Comparison of ENCODE assay signal across 8 mouse cellular contexts in the genomic region with DNA sequence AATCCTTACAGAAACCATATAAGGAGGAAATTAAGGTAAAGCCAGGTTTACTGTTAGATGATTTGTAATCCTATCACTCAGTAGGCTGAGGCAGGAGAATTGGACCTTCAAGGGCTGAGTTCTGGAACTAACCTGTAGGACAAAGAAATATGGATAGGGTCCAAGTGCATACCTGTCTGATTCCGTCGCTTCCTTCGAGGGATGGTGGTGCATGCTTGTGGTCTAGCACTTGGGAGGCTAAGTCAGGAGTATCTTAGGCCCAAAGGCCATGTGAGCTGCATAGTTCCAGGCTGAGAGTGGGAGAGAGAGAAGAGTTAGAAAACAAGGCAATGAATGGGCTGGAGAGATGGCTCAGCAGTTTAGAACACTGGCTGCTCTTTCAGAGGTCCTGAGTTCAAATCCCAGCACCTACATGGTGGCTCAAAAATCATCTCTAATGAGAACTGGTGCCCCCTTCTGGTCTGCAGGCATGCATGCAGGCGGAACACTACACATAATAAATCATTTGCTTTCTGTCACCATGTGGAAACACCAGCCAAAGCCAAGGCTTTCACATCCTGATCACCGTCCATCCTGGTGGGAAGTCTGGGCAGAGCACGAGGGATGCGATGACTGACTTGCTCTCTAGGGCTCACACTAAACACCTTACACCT. TPM values are rescaled to one million over a fixed set of nuclear protein-coding genes. Genes with fewer than 3 reads are reported as not detected.
DNase-seq lines count a peak whose midpoint lies in the region; ATAC-seq lines count a peak whose summit lies in the region.

No protein-coding gene starts in this region.

- peaks cover 8% of the 10 kb centered on the region for H3K4me1 ChIP-seq in embryonic facial prominence, embryonic 12.5 days

- peak; percentile 45 for DNase-seq in adrenal gland, postnatal 14 days
- no peak for DNase-seq in adrenal gland, postnatal 25 days
- DNase-seq in 3T3-L1 (ENCODE audit: low read depth, low spot score) = peak; percentile 67
- DNase-seq in induced T-regulatory cell, adult 2 months (ENCODE audit: low read depth) = peak; percentile 73
- peak; percentile 23 for DNase-seq in mesoderm, embryonic 11.5 days (ENCODE audit: low read depth, low spot score)
- peak; percentile 41 for DNase-seq in thymus, postnatal 25 days
- DNase-seq in right cerebral cortex, postnatal 25 days = no peak

- H3K4me2 ChIP-seq in embryonic facial prominence, embryonic 12.5 days (replicated peaks) = peak overlapping the region; percentile 94

- 98% methylated on average over 7 of the region's 7 CpGs for WGBS in embryonic facial prominence, embryonic 12.5 days

- no peak overlapping the region for H3K27ac ChIP-seq in embryonic facial prominence, embryonic 12.5 days

- H3K27me3 ChIP-seq in embryonic facial prominence, embryonic 12.5 days = no peaks in the 10 kb centered on the region

- no peaks in the 10 kb centered on the region for H3K9me3 ChIP-seq in embryonic facial prominence, embryonic 12.5 days

- H3K36me3 ChIP-seq in embryonic facial prominence, embryonic 12.5 days = peaks cover 14% of the 10 kb centered on the region

- H3K4me3 ChIP-seq in embryonic facial prominence, embryonic 12.5 days = peak overlapping the region; percentile 73

- H3K9ac ChIP-seq in embryonic facial prominence, embryonic 12.5 days = no peak overlapping the region

- no peak for ATAC-seq in embryonic facial prominence, embryonic 12.5 days (ENCODE audit: insufficient number of reproducible peaks, insufficient read depth, low FRiP score, low TSS enrichment)

RNA-seq across cellular contexts. Expression of a gene that starts 1.3 kb away (rescaled TPM):
- total RNA-seq in adrenal gland, postnatal 14 days (2021) = 117 and 122 TPM in 2 replicates
- total RNA-seq in adrenal gland, postnatal 25 days (2021) = 172 and 177 TPM in 2 replicates
- polyA plus RNA-seq in embryonic facial prominence, embryonic 12.5 days (2016; fragmentation: Nextera tagmentation; extraction: Ambion mirVana) = 119 and 121 TPM in 2 replicates

RNA-seq across cellular contexts. Expression of a gene that starts 29.9 kb away (rescaled TPM):
- total RNA-seq in adrenal gland, postnatal 14 days (2021) = 4.8 and 5.4 TPM in 2 replicates
- total RNA-seq in adrenal gland, postnatal 25 days (2021) = 1.2 and 2.1 TPM in 2 replicates
- 5.5 and 6.2 TPM in 2 replicates for polyA plus RNA-seq in embryonic facial prominence, embryonic 12.5 days (2016; fragmentation: Nextera tagmentation; extraction: Ambion mirVana)

RNA-seq across cellular contexts. Expression of a gene that starts 35.4 kb away (rescaled TPM):
- 274 and 276 TPM in 2 replicates for total RNA-seq in adrenal gland, postnatal 14 days (2021)
- total RNA-seq in adrenal gland, postnatal 25 days (2021) = 271 and 277 TPM in 2 replicates
- 419 and 427 TPM in 2 replicates for polyA plus RNA-seq in embryonic facial prominence, embryonic 12.5 days (2016; fragmentation: Nextera tagmentation; extraction: Ambion mirVana)

RNA-seq across cellular contexts. Expression of a gene that starts 42.4 kb away (rescaled TPM):
- total RNA-seq in adrenal gland, postnatal 14 days (2021) = 47.2 and 50.4 TPM in 2 replicates
- total RNA-seq in adrenal gland, postnatal 25 days (2021) = 59.6 and 61.3 TPM in 2 replicates
- polyA plus RNA-seq in embryonic facial prominence, embryonic 12.5 days (2016; fragmentation: Nextera tagmentation; extraction: Ambion mirVana) = 22.3 and 24.4 TPM in 2 replicates

RNA-seq across cellular contexts. Expression of a gene that starts 46.7 kb away (rescaled TPM):
- 917 and 925 TPM in 2 replicates for total RNA-seq in adrenal gland, postnatal 14 days (2021)
- total RNA-seq in adrenal gland, postnatal 25 days (2021) = 790 and 858 TPM in 2 replicates
- polyA plus RNA-seq in embryonic facial prominence, embryonic 12.5 days (2016; fragmentation: Nextera tagmentation; extraction: Ambion mirVana) = 390 and 395 TPM in 2 replicates

Comparison
In these comparisons a context has a peak if more than half of its experiments do, and no peak if none do; other contexts are left out.
1. DNase-seq: peak in adrenal gland, postnatal 14 days (single experiment), 3T3-L1 (single experiment), induced T-regulatory cell, adult 2 months (single experiment), mesoderm, embryonic 11.5 days (single experiment) and thymus, postnatal 25 days (single experiment); none in adrenal gland, postnatal 25 days (single experiment) and right cerebral cortex, postnatal 25 days (single experiment).